Mouse (Mus musculus) intestine, embryonic 16.5 days (tissue): ENCODE measurements around the gene Cfap45. TPM values are rescaled to one million over a fixed set of nuclear protein-coding genes. Genes with fewer than 3 reads are reported as not detected.

Experiments
- ATAC-seq: fragments of 200-750 bp; cut with Nextera tagmentation; 2 replicates; pipeline ENCODE4 v1.8.0; 2017; ENCODE audit warnings: moderate TSS enrichment, moderate library complexity
- H3K27ac ChIP-seq: fragments of 300-500 bp; sonication (generic); 2 replicates; pipeline ENCODE4 v1.5.1; 2014; ENCODE audit warnings: mild to moderate bottlenecking, low read length
- H3K27me3 ChIP-seq: fragments of 300-500 bp; sonication (generic); replicated peaks from 2 replicates; pipeline ENCODE4 v1.6.1; 2014; ENCODE audit warnings: low read length, control low read depth, mixed read lengths; ENCODE audit not compliant: control insufficient read depth, insufficient read depth
- H3K36me3 ChIP-seq: fragments of 300-500 bp; sonication (generic); 2 replicates; pipeline ENCODE4 v1.6.1; 2014; ENCODE audit warnings: low read length, control low read depth; ENCODE audit not compliant: control insufficient read depth, insufficient read depth
- H3K4me1 ChIP-seq: fragments of 300-500 bp; sonication (generic); 2 replicates; pipeline ENCODE4 v1.6.1; 2014; ENCODE audit warnings: low read length, control low read depth, mixed read lengths; ENCODE audit not compliant: control insufficient read depth, insufficient read depth
- H3K4me2 ChIP-seq: fragments of 300-500 bp; sonication (generic); 2 replicates; pipeline ENCODE4 v1.6.1; 2014; ENCODE audit warnings: low read depth, low read length, control low read depth
- H3K4me3 ChIP-seq: fragments of 300-500 bp; sonication (generic); 2 replicates; pipeline ENCODE4 v1.5.1; 2014; ENCODE audit warnings: mild to moderate bottlenecking, low read length
- H3K9ac ChIP-seq: fragments of 300-500 bp; sonication (generic); 2 replicates; pipeline ENCODE4 v1.6.1; 2014; ENCODE audit warnings: low read depth, low read length
- H3K9me3 ChIP-seq: fragments of 300-500 bp; sonication (generic); 2 replicates; pipeline ENCODE4 v1.6.1; 2016; ENCODE audit warnings: low read length, control low read depth; ENCODE audit not compliant: control insufficient read depth
- WGBS: fragments of 180-500 bp; shearing (Covaris S2); extraction: QIAGEN DNeasy Blood & Tissue Kit; methylation state at CpG from one replicate; pipeline ENCODE4 v1.1.7; 2014; 5-methylcytosine and 5-hydroxymethylcytosine counted together
- polyA plus RNA-seq: library from polyadenylated mRNA; unstranded; fragments of >200 nt; fragmentation: Nextera tagmentation; extraction: Ambion mirVana; gene quantifications from 2 replicates; pipeline ENCODE4 v1.2.1, GENCODE M21; 2015

The Cfap45 gene
- polyA plus RNA-seq, 1 experiment from 2014 or later = 1.3 TPM

- WGBS = 32% methylated on average over 26 of the region's 26 CpGs
- Histone ChIP-seq H3K27me3 (no peaks in the 10 kb centered on the region), H3K9me3 (no peaks in the 10 kb centered on the region), H3K36me3 (no peaks in the 10 kb centered on the region), H3K4me1 (no peaks in the 10 kb centered on the region), H3K4me2 (no peak overlapping the region), H3K9ac (no peak overlapping the region), H3K4me3 (no peak overlapping the region), H3K27ac (no peak overlapping the region)
- ATAC-seq = no peak
Measured at GRCm38 (mm10) chr1:172585612-172586567, 65.3 kb downstream of the Cfap45 start.

- H3K27ac ChIP-seq = no peak within 1 kb of the TSS
- WGBS = 75% methylated on average over 7 of the region's 7 CpGs
- no peak within 1 kb of the TSS for H3K9ac ChIP-seq
- no peaks in the 10 kb centered on the region for H3K27me3 ChIP-seq
- no peaks in the 10 kb centered on the region for H3K36me3 ChIP-seq
- ATAC-seq = no peak
- H3K4me3 ChIP-seq = no peak within 1 kb of the TSS
- no peak within 1 kb of the TSS for H3K4me2 ChIP-seq
- 0 out of 2 replicates have a peak, but pooled peaks cover 3% of the 10 kb centered on the region for H3K9me3 ChIP-seq
- no peaks in the 10 kb centered on the region for H3K4me1 ChIP-seq
Measured at GRCm38 (mm10) chr1:172590385-172590784, 69.8 kb downstream of the Cfap45 start, which contains the start of gene Slamf8. Gene Slamf8, minus strand, starts transcription at chr1:172590568.

- H3K4me2 ChIP-seq = no peak overlapping the region
- no peak for ATAC-seq
- 53% methylated on average over 3 of the region's 3 CpGs for WGBS
Measured at GRCm38 (mm10) chr1:172593321-172593720, 72.7 kb downstream of the Cfap45 start.

GRCm38 (mm10) chr1:172593956-172594355 is 73.4 kb downstream of the Cfap45 start:
- H3K9ac ChIP-seq = no peak overlapping the region
- no peak overlapping the region for H3K4me3 ChIP-seq
- no peak for ATAC-seq
- H3K27ac ChIP-seq = no peak overlapping the region
- 0 out of 2 replicates have a peak, but pooled peaks cover 3% of the 10 kb centered on the region for H3K9me3 ChIP-seq
- no peak overlapping the region for H3K4me2 ChIP-seq
- H3K27me3 ChIP-seq = no peaks in the 10 kb centered on the region
- H3K36me3 ChIP-seq = no peaks in the 10 kb centered on the region
- WGBS = 88% methylated on average over 2 of the region's 2 CpGs
- no peaks in the 10 kb centered on the region for H3K4me1 ChIP-seq

More at GRCm38 (mm10) chr1:172593321-172593720, 72.7 kb downstream of the Cfap45 start:
- Histone ChIP-seq H3K9me3 (0 out of 2 replicates have a peak, but pooled peaks cover 3% of the 10 kb centered on the region), H3K4me3 (no peak overlapping the region), H3K27me3 (no peaks in the 10 kb centered on the region), H3K4me1 (no peaks in the 10 kb centered on the region), H3K27ac (no peak overlapping the region), H3K36me3 (no peaks in the 10 kb centered on the region), H3K9ac (no peak overlapping the region)

- Histone ChIP-seq H3K9ac (no peak overlapping the region), H3K4me1 (no peaks in the 10 kb centered on the region), H3K27ac (no peak overlapping the region), H3K9me3 (0 out of 2 replicates have a peak, but pooled peaks cover 3% of the 10 kb centered on the region), H3K4me3 (no peak overlapping the region), H3K4me2 (no peak overlapping the region), H3K27me3 (no peaks in the 10 kb centered on the region), H3K36me3 (no peaks in the 10 kb centered on the region)
- no peak for ATAC-seq
Measured at GRCm38 (mm10) chr1:172594495-172594894, 73.9 kb downstream of the Cfap45 start.

Other genes with a start within 250 kb of the Cfap45 start
- gene Atp1a2, start 222.7 kb upstream of the Cfap45 start, polyA plus RNA-seq = 3.1 and 3.2 TPM in 2 replicates
- not detected in 2 replicates for gene Kcnj9, start 191.5 kb upstream of the Cfap45 start, polyA plus RNA-seq
- 0.07 and 0.10 TPM in 2 replicates for gene Kcnj10, start 179.6 kb upstream of the Cfap45 start, polyA plus RNA-seq
- gene Pigm, start 144.3 kb upstream of the Cfap45 start, polyA plus RNA-seq = 5.0 and 5.6 TPM in 2 replicates
- 1.6 and 2.3 TPM in 2 replicates for gene Slamf9, start 45.4 kb upstream of the Cfap45 start, polyA plus RNA-seq
- gene Igsf9, start 39.0 kb upstream of the Cfap45 start, polyA plus RNA-seq = 109 and 110 TPM in 2 replicates
- gene Tagln2, start 20.8 kb upstream of the Cfap45 start, polyA plus RNA-seq = 469 and 470 TPM in 2 replicates
- gene Vsig8, start 35.1 kb downstream of the Cfap45 start, polyA plus RNA-seq = 0.15 and 0.31 TPM in 2 replicates
- 0.64 and 0.66 TPM in 2 replicates for gene Slamf8, start 69.8 kb downstream of the Cfap45 start, polyA plus RNA-seq
- gene Fcrl6, start 81.8 kb downstream of the Cfap45 start, polyA plus RNA-seq = not detected in 2 replicates
- gene Dusp23, start 112.2 kb downstream of the Cfap45 start, polyA plus RNA-seq = 14.1 and 15.8 TPM in 2 replicates
- gene Crp, start 177.3 kb downstream of the Cfap45 start, polyA plus RNA-seq = 1.1 and 1.3 TPM in 2 replicates